Mouse (Mus musculus) stomach, postnatal 0 days (tissue): ENCODE measurements around the gene Ddx10.

Experiments
- CTCF ChIP-seq: IDR thresholded peaks from 2 replicates; pipeline ENCODE4 v1.5.1; 2016; ENCODE audit warnings: antibody characterized with exemption, low read depth, mild to moderate bottlenecking, moderate library complexity
- EP300 ChIP-seq: optimal IDR thresholded peaks from 2 replicates; pipeline ENCODE3; 2016; ENCODE audit warnings: antibody characterized with exemption

GRCm38 (mm10) chr9:53140610-53141165, 107.2 kb downstream of the Ddx10 start:
- TF ChIP-seq CTCF (no peak), EP300 (no peak)
